Mouse (Mus musculus): ENCODE measurements around the gene Cd8a.

GRCm38 (mm10) chr6:71324816-71325215 lies 48.4 kb upstream of the Cd8a start:
- no peak for TF ChIP-seq CTCF (IDR thresholded peaks at IDR 0.05; ENCODE audit: borderline replicate concordance, extremely low read depth, insufficient read depth, insufficient read length)
- TF ChIP-seq POLR2A (IDR thresholded peaks at IDR 0.05; ENCODE audit: borderline replicate concordance, extremely low read depth, insufficient read depth, insufficient read length, poor library complexity, severe bottlenecking), result no peak

Data from brain, embryonic 14.5 days (tissue).